Mouse (Mus musculus) liver, embryonic 14.5 days (tissue): ENCODE data around the gene Rplp0.

Source experiments
- CTCF ChIP-seq: IDR thresholded peaks from 2 replicates; pipeline ENCODE4 v1.5.1; 2016; ENCODE audit warnings: antibody characterized with exemption, low read depth, control low read depth
- EP300 ChIP-seq: IDR thresholded peaks from 2 replicates; pipeline ENCODE4 v1.6.1; 2016; ENCODE audit warnings: antibody characterized with exemption, low read depth

- TF ChIP-seq CTCF (no peak), EP300 (no peak)
These were observed 12.3 kb upstream of the Rplp0 start for GRCm38 (mm10) chr5:115547014-115547413.
